Mouse (Mus musculus) heart, embryonic 13.5 days (tissue): ENCODE measurements around the gene Scarb1. TPM values are rescaled to one million over a fixed set of nuclear protein-coding genes. Genes with fewer than 3 reads are reported as not detected.
"Not testable (repeated sequence)": the region's sequence is repeated elsewhere in the genome, so short reads cannot be mapped to it uniquely, and the experiment has no call there.

Source experiments
- ATAC-seq: fragments of 200-750 bp; cut with Nextera tagmentation; 2 replicates; pipeline ENCODE4 v1.8.0; 2017; ENCODE audit warnings: moderate TSS enrichment; ENCODE audit not compliant: insufficient number of reproducible peaks, low FRiP score, low TSS enrichment; ENCODE audit errors: extremely low read depth
- H3K27ac ChIP-seq: fragments of 300-500 bp; sonication (generic); replicated peaks from 2 replicates; pipeline ENCODE4 v1.5.1; 2015; ENCODE audit warnings: moderate library complexity, mild to moderate bottlenecking, inconsistent platforms
- H3K27me3 ChIP-seq: fragments of 300-500 bp; sonication (generic); replicated peaks from 2 replicates; pipeline ENCODE4 v1.6.1; 2015; ENCODE audit warnings: mild to moderate bottlenecking, inconsistent platforms
- H3K36me3 ChIP-seq: fragments of 300-500 bp; sonication (generic); 2 replicates; pipeline ENCODE4 v1.6.1; 2015; ENCODE audit warnings: mild to moderate bottlenecking, inconsistent platforms
- H3K4me1 ChIP-seq: fragments of 300-500 bp; sonication (generic); 2 replicates; pipeline ENCODE4 v1.6.1; 2015; ENCODE audit warnings: inconsistent platforms
- H3K4me2 ChIP-seq: fragments of 300-500 bp; sonication (generic); 2 replicates; pipeline ENCODE4 v1.6.1; 2015; ENCODE audit warnings: inconsistent platforms, mild to moderate bottlenecking, moderate library complexity
- H3K4me3 ChIP-seq: fragments of 300-500 bp; sonication (generic); 2 replicates; pipeline ENCODE4 v1.5.1; 2015; ENCODE audit warnings: moderate library complexity, mild to moderate bottlenecking, inconsistent platforms
- H3K9ac ChIP-seq: fragments of 300-500 bp; sonication (generic); 2 replicates; pipeline ENCODE4 v1.6.1; 2015; ENCODE audit warnings: inconsistent platforms, mild to moderate bottlenecking, moderate library complexity
- H3K9me3 ChIP-seq: fragments of 300-500 bp; sonication (generic); 2 replicates; pipeline ENCODE4 v1.6.1; 2016; ENCODE audit warnings: inconsistent platforms
- WGBS: fragments of 180-500 bp; shearing (Covaris S2); methylation state at CpG from one replicate; pipeline ENCODE4 v1.1.7; 2015; ENCODE audit warnings: mixed read lengths; 5-methylcytosine and 5-hydroxymethylcytosine counted together
- polyA plus RNA-seq: library from polyadenylated mRNA; unstranded; fragments of >200 nt; fragmentation: Nextera tagmentation; extraction: Ambion mirVana; gene quantifications from 2 replicates; pipeline ENCODE4 v1.2.1, GENCODE M21; 2015

The Scarb1 gene
- polyA plus RNA-seq, result 65.6 and 69.7 TPM in 2 replicates

DNA sequence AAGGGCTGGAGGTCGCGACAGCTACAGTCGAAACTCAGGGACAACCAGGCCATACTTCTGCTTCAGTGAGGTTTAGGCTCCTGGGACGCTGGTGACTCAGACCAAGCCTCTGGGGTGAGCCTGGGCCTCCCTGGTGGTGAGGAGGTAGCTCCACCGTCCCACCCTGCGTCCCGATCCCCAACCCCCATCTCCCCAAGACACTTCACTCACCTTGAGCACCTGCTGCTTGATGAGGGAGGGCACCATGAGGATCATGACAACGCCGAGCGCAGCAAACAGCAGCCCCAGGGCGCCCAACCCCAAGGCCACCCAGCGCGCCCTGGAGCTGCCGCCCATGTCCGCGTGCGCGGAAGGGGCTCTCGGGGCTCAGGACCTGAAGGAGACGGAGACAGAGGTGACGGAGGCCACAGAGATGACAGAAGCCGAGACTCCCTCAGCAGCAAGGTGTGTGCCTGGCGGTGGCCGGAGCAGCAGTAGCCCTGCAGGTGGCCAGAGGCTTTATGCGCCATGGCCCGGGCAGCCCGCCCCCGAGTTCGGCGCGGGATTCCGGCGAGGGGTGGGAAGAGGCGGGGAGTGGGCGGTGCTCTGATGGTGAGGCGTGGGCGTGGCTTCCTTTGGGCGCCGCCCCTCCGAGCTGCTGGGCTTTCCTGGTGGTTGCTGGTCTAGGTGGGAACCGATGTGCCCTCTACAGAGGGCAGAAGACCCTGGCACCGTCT, at the start of gene Scarb1:
Gene Scarb1 (minus strand): TSS at position 548 of the 716 bp plus-strand sequence.
- peak within 1 kb of the TSS; percentile 92 for H3K9ac ChIP-seq
- 0 out of 2 replicates have a peak, but pooled peaks cover 2% of the 10 kb centered on the region for H3K36me3 ChIP-seq
- peak within 1 kb of the TSS; percentile 93 for H3K4me2 ChIP-seq
- no peaks in the 10 kb centered on the region for H3K9me3 ChIP-seq
- no peaks in the 10 kb centered on the region for H3K27me3 ChIP-seq
- H3K4me1 ChIP-seq, result peaks cover 50% of the 10 kb centered on the region
- under 1% methylated on average over 42 of the region's 42 CpGs for WGBS
- H3K4me3 ChIP-seq, result peak within 1 kb of the TSS; percentile 93
- ATAC-seq, result peak; percentile 76
- H3K27ac ChIP-seq, result peak within 1 kb of the TSS; percentile 77

DNA sequence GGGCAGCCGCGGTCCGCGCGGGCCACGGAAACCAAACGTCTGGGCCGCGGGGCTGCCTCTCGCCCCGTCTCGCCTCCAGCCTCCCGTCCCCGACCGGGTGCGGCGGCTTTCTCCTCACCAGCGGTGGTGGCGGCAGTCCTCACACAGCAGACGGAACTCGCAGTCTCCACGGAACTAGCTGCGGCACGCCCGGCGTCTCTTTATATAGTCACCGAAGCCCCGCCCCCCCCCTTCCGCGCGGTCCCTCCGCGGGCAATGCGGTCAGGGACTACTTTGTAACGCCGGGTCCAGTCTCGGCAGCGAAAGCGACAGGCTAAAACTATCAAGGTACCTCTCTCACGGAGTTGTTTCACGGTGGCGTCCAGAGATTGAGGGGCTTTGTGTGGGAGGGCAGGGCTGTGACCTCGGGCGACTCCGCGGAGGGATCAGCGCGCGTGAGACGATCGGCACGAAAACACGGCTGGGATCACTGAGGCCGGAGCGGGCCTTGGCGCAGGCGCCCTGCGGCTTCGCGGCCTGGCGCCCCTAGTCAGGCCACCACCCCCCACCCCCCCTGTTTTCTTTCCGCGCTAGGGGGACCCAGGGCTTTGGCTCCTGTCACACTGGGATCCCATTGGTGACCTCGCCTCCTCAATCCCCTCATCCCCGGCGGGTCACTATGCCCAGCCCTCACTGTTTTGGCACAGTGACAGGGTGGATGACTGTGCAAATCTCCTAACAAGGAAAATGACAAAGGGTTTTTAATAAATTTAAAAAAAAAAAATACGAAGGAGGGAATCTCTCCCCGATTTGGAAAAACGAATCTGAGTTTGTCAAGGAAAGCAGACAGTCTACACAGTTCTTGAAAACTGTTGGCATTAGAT, 48.9 kb upstream of the Scarb1 start, which contains the start of gene Ubc:
Gene Ubc (minus strand): TSS at position 624 of the 863 bp plus-strand sequence.
- Histone ChIP-seq H3K9me3 (no peaks in the 10 kb centered on the region), H3K9ac (peak within 1 kb of the TSS; percentile 99), H3K27ac (peak within 1 kb of the TSS; percentile 100), H3K27me3 (no peaks in the 10 kb centered on the region), H3K4me1 (peaks cover 61% of the 10 kb centered on the region), H3K36me3 (peaks cover 24% of the 10 kb centered on the region), H3K4me3 (peak within 1 kb of the TSS; percentile 89), H3K4me2 (peak within 1 kb of the TSS; percentile 100)
- ATAC-seq, result peak; percentile 27; the same call in 1 of the 2 replicates
- WGBS, result under 1% methylated on average over 69 of the region's 69 CpGs

DNA sequence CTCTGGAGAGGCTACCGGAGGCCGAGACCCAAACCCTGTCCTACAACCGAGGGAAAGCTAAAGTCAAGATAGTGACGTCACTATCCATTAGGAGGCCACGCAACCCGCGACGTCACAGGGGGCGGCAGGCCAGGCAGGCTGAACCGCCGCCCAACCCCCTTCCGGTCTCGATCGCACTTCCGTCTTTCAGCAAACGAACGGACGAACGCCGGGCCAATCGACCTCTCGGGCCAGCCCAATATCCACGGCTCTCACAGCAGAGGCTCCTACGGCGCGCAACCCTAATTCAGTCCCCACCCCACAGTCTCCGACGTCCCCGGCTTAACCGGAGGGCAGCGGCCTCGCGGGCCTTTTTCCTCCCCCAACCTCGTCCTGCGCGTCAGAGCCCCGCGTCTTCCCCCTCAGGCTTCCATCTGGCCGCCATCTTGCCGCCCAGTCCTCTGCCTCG, 48.3 kb upstream of the Scarb1 start, which contains the start of gene Gm10382:
Gene Gm10382 (plus strand): TSS at position 192 of the 448 bp plus-strand sequence.
- Histone ChIP-seq H3K9ac (peak within 1 kb of the TSS; percentile 99), H3K36me3 (peaks cover 31% of the 10 kb centered on the region), H3K4me2 (peak within 1 kb of the TSS; percentile 100), H3K4me3 (peak within 1 kb of the TSS; percentile 89), H3K4me1 (peaks cover 61% of the 10 kb centered on the region), H3K9me3 (no peaks in the 10 kb centered on the region), H3K27ac (peak within 1 kb of the TSS; percentile 100), H3K27me3 (no peaks in the 10 kb centered on the region)
- peak; percentile 45 for ATAC-seq
- under 1% methylated on average over 41 of the region's 41 CpGs for WGBS

DNA sequence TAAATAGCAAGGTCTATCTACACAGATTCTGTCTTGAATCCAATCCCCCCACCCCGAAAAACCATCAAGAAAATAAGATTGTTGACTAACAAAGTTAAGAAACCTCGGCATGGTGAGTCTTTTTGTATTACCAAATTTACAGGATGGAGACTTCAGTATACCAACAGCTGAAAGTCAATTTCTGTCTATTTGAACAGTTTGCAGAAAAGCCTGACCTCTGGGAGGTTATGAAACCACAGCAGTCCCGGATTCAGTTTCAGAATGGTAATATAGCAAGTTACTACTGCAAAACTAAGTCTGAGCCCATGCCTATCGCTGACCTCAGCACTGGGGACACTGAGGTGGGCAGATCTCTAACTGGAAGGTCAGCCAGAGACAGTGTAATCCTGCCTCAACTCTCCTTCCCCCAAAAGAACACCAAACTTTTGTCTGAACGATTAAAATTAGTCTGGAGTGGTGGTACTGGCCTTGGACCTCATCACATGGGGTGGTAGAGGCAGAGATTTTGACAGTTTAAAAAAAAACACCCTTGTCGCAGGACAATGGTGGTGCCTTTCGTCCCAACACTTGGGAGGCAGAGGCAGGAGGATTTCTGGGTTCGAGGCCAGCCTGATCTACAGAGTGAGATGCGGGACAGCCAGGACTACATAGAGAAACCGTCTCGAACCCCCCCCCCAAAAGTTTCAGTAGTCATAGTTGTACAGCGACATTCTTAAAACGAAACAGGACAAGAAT, 47.6 kb upstream of the Scarb1 start:
- H3K4me1 ChIP-seq, result peaks cover 55% of the 10 kb centered on the region
- no peaks in the 10 kb centered on the region for H3K27me3 ChIP-seq
- H3K27ac ChIP-seq, result peak overlapping the region; percentile 100
- peaks cover 37% of the 10 kb centered on the region for H3K36me3 ChIP-seq
- no peak for ATAC-seq
- H3K9me3 ChIP-seq, result no peaks in the 10 kb centered on the region
- peak overlapping the region; percentile 89 for H3K4me3 ChIP-seq
- peak overlapping the region; percentile 99 for H3K9ac ChIP-seq
- H3K4me2 ChIP-seq, result peak overlapping the region; percentile 100
- 19% methylated on average over 13 of the region's 13 CpGs for WGBS

GRCm38 (mm10) chr5:125387295-125387694, 46.4 kb upstream of the Scarb1 start:
- H3K9me3 ChIP-seq, H3K9ac ChIP-seq, H3K4me3 ChIP-seq, ATAC-seq, H3K27me3 ChIP-seq, H3K27ac ChIP-seq: not testable (repeated sequence)
- 82% methylated on average over 5 of the region's 6 CpGs for WGBS
- Histone ChIP-seq H3K4me2 (peak overlapping the region; percentile 30; the same call in 1 of the 2 replicates), H3K4me1 (peaks cover 46% of the 10 kb centered on the region), H3K36me3 (peaks cover 41% of the 10 kb centered on the region)

DNA sequence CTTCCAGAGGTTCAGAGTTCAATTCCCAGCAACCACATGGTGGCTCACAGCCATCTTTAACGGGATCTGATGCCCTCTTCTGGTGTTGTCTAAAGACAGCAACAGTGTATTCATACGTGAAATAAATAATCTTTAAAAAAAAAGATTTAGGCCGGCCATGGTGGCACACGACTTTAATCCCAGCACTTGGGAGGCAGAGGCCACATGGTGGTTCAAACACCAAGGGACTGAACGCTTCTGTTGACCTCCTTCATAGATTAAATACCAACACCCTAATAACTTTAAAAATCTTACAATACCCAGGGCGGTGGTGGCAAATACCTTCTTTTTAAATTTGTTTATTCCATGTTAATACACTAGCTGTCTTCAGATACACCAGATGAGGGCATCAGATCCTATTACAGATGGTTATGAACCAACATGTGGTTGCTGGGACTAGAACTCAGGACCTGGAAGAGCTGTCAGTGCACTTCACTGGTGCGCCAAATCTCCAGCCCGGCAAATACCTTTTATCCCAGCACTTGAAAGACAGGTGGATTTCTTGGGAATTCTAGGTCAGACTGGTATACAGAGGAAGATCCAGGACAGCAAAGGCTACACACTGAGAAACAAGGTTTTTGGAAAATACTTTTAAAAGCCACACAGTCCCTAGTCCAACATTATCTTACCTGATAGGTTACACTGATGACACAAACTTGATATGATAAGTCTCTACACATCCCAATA, 44.5 kb upstream of the Scarb1 start:
- ATAC-seq, result no peak
- H3K27me3 ChIP-seq, result no peaks in the 10 kb centered on the region
- no peak overlapping the region for H3K27ac ChIP-seq
- H3K36me3 ChIP-seq, result peaks cover 41% of the 10 kb centered on the region
- 72% methylated on average over 8 of the region's 8 CpGs for WGBS
- H3K4me2 ChIP-seq, result peak overlapping the region; percentile 51
- H3K9ac ChIP-seq, result peak overlapping the region; percentile 56
- H3K4me3 ChIP-seq, result peak overlapping the region; percentile 19
- H3K9me3 ChIP-seq, result no peaks in the 10 kb centered on the region
- H3K4me1 ChIP-seq, result peaks cover 28% of the 10 kb centered on the region

DNA sequence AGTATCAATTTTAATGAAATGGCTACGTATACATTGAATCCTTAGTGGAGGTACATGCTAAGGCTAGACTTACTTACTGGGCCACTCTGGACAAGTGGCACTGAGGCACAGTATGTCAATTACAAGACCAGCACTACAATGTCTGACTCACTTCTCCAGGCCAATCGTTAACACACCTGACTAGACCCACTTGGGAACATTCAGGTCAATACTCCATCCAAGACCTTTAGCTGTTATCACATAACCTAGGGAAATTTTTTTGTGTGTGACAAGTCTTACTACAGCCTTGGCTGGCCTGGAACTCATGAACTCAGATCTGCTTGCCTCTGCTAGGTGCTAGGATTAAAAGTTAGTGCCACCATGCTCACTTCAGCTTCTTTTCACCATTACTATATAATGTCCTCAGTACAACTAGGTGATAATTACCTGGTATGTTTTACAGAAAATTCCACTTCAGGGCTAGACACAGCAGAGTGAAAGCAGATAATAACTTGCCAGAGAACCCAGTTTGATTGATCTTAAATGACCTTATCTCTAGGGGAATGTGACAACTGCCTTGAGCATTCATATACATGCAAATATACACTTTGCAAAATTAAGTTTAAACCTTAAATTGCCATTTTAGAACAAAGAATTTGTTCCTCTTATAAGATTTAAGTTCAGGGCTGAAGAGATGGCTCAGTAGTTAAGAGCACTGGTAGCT, 43.8 kb upstream of the Scarb1 start:
- 79% methylated on average over 2 of the region's 2 CpGs for WGBS
- H3K27ac ChIP-seq, result no peak overlapping the region
- H3K4me1 ChIP-seq, result peaks cover 25% of the 10 kb centered on the region
- no peak for ATAC-seq
- peak overlapping the region; percentile 14; the same call in 1 of the 2 replicates for H3K4me3 ChIP-seq
- H3K36me3 ChIP-seq, result peaks cover 41% of the 10 kb centered on the region
- no peaks in the 10 kb centered on the region for H3K27me3 ChIP-seq
- no peak overlapping the region for H3K9ac ChIP-seq
- H3K4me2 ChIP-seq, result peak overlapping the region; percentile 51; the same call in 1 of the 2 replicates
- no peaks in the 10 kb centered on the region for H3K9me3 ChIP-seq

GRCm38 (mm10) chr5:125383637-125384420, 42.9 kb upstream of the Scarb1 start:
- WGBS, result 64% methylated on average over 3 of the region's 3 CpGs
- no peak for ATAC-seq
- Histone ChIP-seq H3K27ac (no peak overlapping the region; the same call in 1 of the 2 replicates), H3K9ac (no peak overlapping the region), H3K4me1 (peaks cover 25% of the 10 kb centered on the region), H3K4me3 (peak overlapping the region; percentile 6), H3K9me3 (no peaks in the 10 kb centered on the region), H3K36me3 (peaks cover 41% of the 10 kb centered on the region), H3K4me2 (0 out of 2 replicates have a peak overlapping the region, but pooled peaks have one; percentile 3), H3K27me3 (no peaks in the 10 kb centered on the region)
